Comparison of ENCODE assay signal across 22 mouse cellular contexts in genomic region chr17:72844949-72845490, GRCm38 (mm10). TPM values are rescaled to one million over a fixed set of nuclear protein-coding genes. Genes with fewer than 3 reads are reported as not detected.
DNase-seq lines count a peak whose midpoint lies in the region; ATAC-seq lines count a peak whose summit lies in the region.
"Had no signal": no experiment of that assay in that cellular context is flagged by ENCODE, and none has a peak within 500 bp of the region (broad histone marks: within the 10 kb centered on the region; RNA-seq: fewer than 3 reads in every experiment).

No protein-coding gene starts in this region.

- no peak overlapping the region for H3K4me2 ChIP-seq in kidney, embryonic 16.5 days (replicated peaks; ENCODE audit: low read depth, low read length)
- H3K4me2 ChIP-seq: embryonic facial prominence, embryonic 13.5 days; forebrain, embryonic 13.5 days; heart, embryonic 13.5 days; hindbrain, embryonic 15.5 days had no signal

- no peaks in the 10 kb centered on the region for H3K27me3 ChIP-seq in kidney, embryonic 16.5 days (ENCODE audit: insufficient read depth, low read length)
- H3K27me3 ChIP-seq: CH12.LX; embryonic facial prominence, embryonic 13.5 days; forebrain, embryonic 13.5 days; heart, embryonic 13.5 days; hindbrain, embryonic 15.5 days; Patski had no signal

- no peaks in the 10 kb centered on the region for H3K4me1 ChIP-seq in kidney, embryonic 16.5 days (ENCODE audit: insufficient read depth, low read length)
- H3K4me1 ChIP-seq: embryonic facial prominence, embryonic 13.5 days; forebrain, embryonic 13.5 days; hindbrain, embryonic 15.5 days had no signal

- WGBS in kidney, embryonic 16.5 days: 85% methylated on average over 7 of the region's 7 CpGs

- H3K27ac ChIP-seq in kidney, embryonic 16.5 days (ENCODE audit: low read length): no peak overlapping the region
- H3K27ac ChIP-seq: embryonic facial prominence, embryonic 13.5 days; forebrain, embryonic 13.5 days; heart, embryonic 13.5 days; hindbrain, embryonic 15.5 days had no signal

- H3K36me3 ChIP-seq in kidney, embryonic 16.5 days (ENCODE audit: insufficient read depth, low read length): peaks cover 2% of the 10 kb centered on the region; the same call in 1 of the 2 replicates

- no peak overlapping the region for H3K9ac ChIP-seq in kidney, embryonic 16.5 days (replicated peaks; ENCODE audit: low read length)
- H3K9ac ChIP-seq: embryonic facial prominence, embryonic 13.5 days; forebrain, embryonic 13.5 days; forebrain, postnatal 0 days; heart, embryonic 13.5 days; hindbrain, embryonic 15.5 days had no signal

- no peak for ATAC-seq in kidney, embryonic 16.5 days (ENCODE audit: low FRiP score, low TSS enrichment)
- ATAC-seq: activated CD4-positive, CD25-positive, alpha-beta regulatory T cell, adult 4 months; forebrain, embryonic 13.5 days; forebrain, postnatal 0 days; Patski had no signal

- no peaks in the 10 kb centered on the region for H3K9me3 ChIP-seq in kidney, embryonic 16.5 days (ENCODE audit: low read length)
- H3K9me3 ChIP-seq: embryonic facial prominence, embryonic 13.5 days; forebrain, embryonic 13.5 days; heart, embryonic 13.5 days; hindbrain, embryonic 15.5 days had no signal

- H3K4me3 ChIP-seq in kidney, embryonic 16.5 days (ENCODE audit: low read length): no peak overlapping the region
- H3K4me3 ChIP-seq: embryonic facial prominence, embryonic 13.5 days; forebrain, embryonic 13.5 days; heart, embryonic 13.5 days; hindbrain, embryonic 15.5 days had no signal

- peak; percentile 22 for DNase-seq in kidney, adult 11 months
- no peak for DNase-seq in kidney, postnatal 25 days
- peak; percentile 25 to 70 for DNase-seq in kidney, postnatal 36 days
- DNase-seq in adipocyte (ENCODE audit: low spot score): peak; percentile 87
- peak; percentile 79 for DNase-seq in fat pad, adult 2 months (ENCODE audit: extremely low read depth, low read depth, low spot score)
- no peak for DNase-seq in spleen, adult 18-20 months
- DNase-seq in cerebellum, adult 18-20 months: no peak
- DNase-seq: adrenal gland, adult 2 months; adrenal gland, postnatal 36 days; cerebellum, adult 11 months; cerebellum, adult 9-11 months; cerebellum, postnatal 36 days; forebrain, postnatal 0 days; heart, postnatal 36 days had no signal

RNA-seq across cellular contexts. Expression of gene Ypel5, which starts 8.8 kb away (rescaled TPM):
- polyA plus RNA-seq in kidney, embryonic 16.5 days (2015; fragmentation: Nextera tagmentation; extraction: Ambion mirVana): 45.9 and 46.7 TPM in 2 replicates

Comparison
In these comparisons a context has a peak if more than half of its experiments do, and no peak if none do; other contexts are left out.
1. DNase-seq: peak in kidney, adult 11 months (single experiment), kidney, postnatal 36 days (2 of 2), adipocyte (single experiment) and fat pad, adult 2 months (single experiment); none in kidney, postnatal 25 days (0 of 2), spleen, adult 18-20 months (0 of 2) and cerebellum, adult 18-20 months (0 of 2).